Mouse (Mus musculus) CD4-positive, CD25-positive, alpha-beta regulatory T cell, adult 4 months (primary cell): ENCODE results near the gene Olfr76. TPM values are rescaled to one million over a fixed set of nuclear protein-coding genes. Genes with fewer than 3 reads are reported as not detected.
"Not testable (repeated sequence)": the region's sequence is repeated elsewhere in the genome, so short reads cannot be mapped to it uniquely, and the experiment has no call there.

Experiments used
- ATAC-seq: one replicate; pipeline ENCODE4 v1.8.0; 2017
- polyA plus RNA-seq, 2 experiments: library from polyadenylated mRNA; unstranded; fragments of 100-300 nt; shearing (Covaris generic); gene quantifications; one replicate each; pipeline ENCODE4 v1.2.1; 2017

The Olfr76 gene
- not detected for polyA plus RNA-seq

DNA sequence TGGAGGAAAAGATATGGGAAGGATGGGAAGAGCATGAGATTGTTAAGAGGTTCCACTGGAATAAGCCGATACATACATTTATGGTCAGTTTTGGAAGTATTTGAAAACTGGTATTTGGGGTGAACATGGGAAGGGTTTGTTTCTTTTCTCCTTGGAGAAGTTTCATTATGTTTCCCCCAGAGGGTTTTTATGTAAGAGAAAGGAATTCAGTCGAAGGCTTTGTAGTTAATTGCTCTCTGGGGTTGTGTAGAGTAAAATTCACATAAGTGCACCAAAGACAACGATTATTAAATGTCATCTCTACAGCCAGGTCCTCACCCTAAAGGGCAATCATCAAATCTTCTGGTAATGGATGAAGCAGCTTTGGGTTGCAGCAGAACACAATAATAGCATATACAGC is at the start of gene Olfr76:
Olfr76 (minus strand) TSS at position 101 of the 400 bp plus-strand sequence.
- ATAC-seq = no peak

- ATAC-seq = not testable (repeated sequence)
These were observed 47.1 kb upstream of the Olfr76 start, which contains the start of gene Olfr1555-ps1 for GRCm38 (mm10) chr19:12170062-12170599. Gene Olfr1555-ps1, minus strand, starts transcription at chr19:12170112.

DNA sequence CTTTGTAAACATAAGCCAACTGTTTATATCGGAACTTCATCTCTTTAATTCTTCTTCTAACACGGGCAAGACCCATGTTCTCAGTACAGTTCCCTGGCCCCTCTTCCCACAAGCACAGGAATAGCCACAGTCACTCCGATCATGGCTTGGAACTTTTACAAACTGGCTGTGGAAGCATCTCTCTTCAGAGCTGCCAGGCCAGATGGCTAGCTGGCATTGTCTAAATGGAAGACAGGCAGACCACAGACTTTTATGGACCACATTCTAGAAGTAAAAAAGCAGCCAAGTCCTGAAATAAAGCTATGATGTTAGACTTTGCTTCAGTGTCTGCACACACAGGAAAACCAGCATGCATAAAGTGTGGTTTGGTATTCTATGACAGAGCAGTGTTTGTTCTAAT is 22.4 kb upstream of the Olfr76 start:
- ATAC-seq = no peak

DNA sequence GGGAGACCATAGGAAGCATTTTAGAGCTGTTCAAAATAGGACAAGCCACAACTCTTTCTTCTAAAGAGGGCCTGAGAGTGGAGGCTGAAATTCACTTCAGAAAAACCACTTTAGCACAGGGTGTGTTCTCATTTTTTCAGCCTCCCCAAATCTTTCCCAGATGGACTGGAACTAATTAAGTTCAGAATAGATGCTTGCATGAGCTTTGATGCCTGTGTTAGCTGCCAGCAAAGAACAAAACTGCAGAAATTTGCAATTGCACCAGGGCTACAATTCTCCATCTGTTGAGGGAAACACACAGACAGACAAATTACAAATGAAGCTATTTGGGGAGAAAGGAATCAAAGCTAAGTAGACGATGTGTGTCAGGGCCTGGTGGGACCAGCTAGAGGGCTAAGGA is 20.4 kb upstream of the Olfr76 start:
- no peak for ATAC-seq

- no peak for ATAC-seq
These were observed 11.3 kb upstream of the Olfr76 start for GRCm38 (mm10) chr19:12134289-12134688.

DNA sequence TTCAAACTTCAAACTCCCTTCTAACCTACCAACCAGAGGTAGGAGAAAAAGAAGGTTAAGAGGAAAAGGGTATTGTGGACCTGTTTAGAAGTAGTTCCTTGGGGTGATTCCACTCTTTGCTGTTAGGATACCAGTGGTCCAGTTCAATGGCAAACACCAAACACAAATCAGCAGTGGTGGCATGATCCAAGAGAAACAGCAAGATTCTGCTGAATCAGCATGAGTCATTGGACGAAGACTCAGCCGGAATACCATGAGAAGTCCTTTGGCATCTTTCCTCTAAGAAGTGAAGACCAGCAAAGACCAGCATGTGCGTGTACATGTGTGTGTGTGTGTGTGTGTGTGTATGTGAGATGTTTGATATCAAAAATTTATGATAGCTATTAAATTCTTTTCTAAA is 6.5 kb downstream of the Olfr76 start:
- no peak for ATAC-seq

GRCm38 (mm10) chr19:12115797-12116196 is 7.2 kb downstream of the Olfr76 start, which contains the start of gene Olfr1428:
Gene Olfr1428, minus strand, starts transcription at chr19:12115897.
- no peak for ATAC-seq

DNA sequence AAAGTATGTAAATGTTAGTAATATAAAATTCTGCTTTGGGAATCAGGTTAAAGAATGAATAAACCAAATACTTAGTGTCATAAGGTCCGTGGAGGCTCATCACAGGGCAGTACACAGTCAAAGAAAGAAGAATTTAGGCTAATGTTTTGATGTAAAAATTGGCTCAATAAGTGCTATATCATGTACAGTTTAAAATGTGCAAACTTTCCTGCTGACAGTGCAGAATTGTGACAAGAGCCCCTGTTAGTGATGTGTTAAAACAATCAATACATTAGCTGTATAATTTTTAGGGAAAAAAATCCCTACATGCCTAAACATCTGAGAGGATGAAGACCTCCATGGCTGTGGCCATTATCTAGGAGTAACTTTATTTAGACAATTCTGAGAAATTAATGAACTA is 9.2 kb downstream of the Olfr76 start:
- no peak for ATAC-seq

- no peak for ATAC-seq
These were observed 18.5 kb downstream of the Olfr76 start for GRCm38 (mm10) chr19:12104541-12104940.

DNA sequence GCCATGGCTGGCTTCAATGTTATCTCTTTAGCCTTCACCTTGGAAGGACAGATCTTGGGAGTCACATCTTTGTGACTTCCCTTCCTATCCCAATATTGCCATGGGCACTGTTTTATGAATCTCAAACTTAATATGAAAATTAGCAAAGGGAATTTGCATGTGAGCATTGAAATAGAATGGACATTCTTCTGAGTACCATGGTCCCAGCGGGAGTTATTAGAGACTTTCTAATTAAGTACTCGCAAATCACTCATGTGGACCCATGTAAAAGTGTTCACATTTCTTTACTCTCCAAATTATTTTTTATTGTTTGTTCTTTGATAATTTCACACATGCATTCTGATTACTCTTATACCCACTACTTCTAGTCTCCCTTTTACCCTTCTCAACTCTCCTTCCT is 19.8 kb downstream of the Olfr76 start, which contains the start of gene Olfr1427:
Olfr1427 (minus strand) TSS at position 101 of the 400 bp plus-strand sequence.
- ATAC-seq = no peak

- ATAC-seq = no peak
These were observed 31.1 kb downstream of the Olfr76 start, which contains the start of gene Olfr1426 for GRCm38 (mm10) chr19:12091913-12092312. Gene Olfr1426, minus strand, starts transcription at chr19:12092013.

GRCm38 (mm10) chr19:12077631-12078030 is 45.4 kb downstream of the Olfr76 start, which contains the start of gene Olfr1425:
Gene Olfr1425, minus strand, starts transcription at chr19:12077731.
- not testable (repeated sequence) for ATAC-seq

- ATAC-seq = not testable (repeated sequence)
These were observed 53.5 kb downstream of the Olfr76 start for GRCm38 (mm10) chr19:12069546-12069945.

Other genes starting within 250 kb of the Olfr76 start
- gene Olfr1419, start 248.1 kb downstream of the Olfr76 start, polyA plus RNA-seq = not detected
- under 1 TPM in 1 of 2 experiments, not detected in 1; 0.42 TPM for gene Olfr1420, start 236.6 kb downstream of the Olfr76 start, polyA plus RNA-seq
- 10 to 100 TPM; 17.6 to 18.1 TPM for gene Patl1, start 210.8 kb downstream of the Olfr76 start, polyA plus RNA-seq
- gene Osbp, start 157.3 kb downstream of the Olfr76 start, polyA plus RNA-seq = 1 to 10 TPM; 5.5 to 8.0 TPM
- gene Olfr1423, start 81.9 kb downstream of the Olfr76 start, polyA plus RNA-seq = under 1 TPM in 1 of 2 experiments, not detected in 1; 0.05 TPM
- not detected for gene Olfr1424, start 60.5 kb downstream of the Olfr76 start, polyA plus RNA-seq
- gene Olfr1425, start 45.5 kb downstream of the Olfr76 start, polyA plus RNA-seq = not detected
- gene Olfr1426, start 31.2 kb downstream of the Olfr76 start, polyA plus RNA-seq = not detected
- gene Olfr1427, start 19.9 kb downstream of the Olfr76 start, polyA plus RNA-seq = not detected
- not detected for gene Olfr1428, start 7.3 kb downstream of the Olfr76 start, polyA plus RNA-seq
- gene Olfr1555-ps1, start 46.9 kb upstream of the Olfr76 start, polyA plus RNA-seq = under 1 TPM in 1 of 2 experiments, not detected in 1; 0.15 TPM
- gene Olfr1431, start 77.4 kb upstream of the Olfr76 start, polyA plus RNA-seq = not detected
- gene Olfr1432, start 109.4 kb upstream of the Olfr76 start, polyA plus RNA-seq = under 1 TPM in 1 of 2 experiments, not detected in 1; 0.20 TPM
- gene Olfr262, start 118.5 kb upstream of the Olfr76 start, polyA plus RNA-seq = not detected
- gene Olfr235, start 137.8 kb upstream of the Olfr76 start, polyA plus RNA-seq = not detected
- gene Olfr1434, start 156.7 kb upstream of the Olfr76 start, polyA plus RNA-seq = not detected
- gene Olfr1436, start 175.9 kb upstream of the Olfr76 start, polyA plus RNA-seq = not detected
- not detected for gene Olfr1437, start 201.9 kb upstream of the Olfr76 start, polyA plus RNA-seq
- not detected for gene Olfr1438-ps1, start 212.7 kb upstream of the Olfr76 start, polyA plus RNA-seq